ENCODE assay signal across 11 mouse cellular contexts in genomic region chr1:194157268-194157667, GRCm38 (mm10).
"Had no signal": no experiment of that assay in that cellular context is flagged by ENCODE, and none has a peak within 500 bp of the region (broad histone marks: within the 10 kb centered on the region; RNA-seq: fewer than 3 reads in every experiment).

No protein-coding gene starts in this region.

- DNase-seq: lung, adult 2 months; lung, postnatal 14 days; lung, postnatal 36 days; midbrain, embryonic 14.5 days; retina, postnatal 1 day; right cerebral cortex, adult 18-20 months; thymus, adult 2 months; thymus, postnatal 25 days; thymus, postnatal 4 days had no signal

- ATAC-seq: lung, postnatal 0 days; midbrain, embryonic 16.5 days had no signal
